Mouse (Mus musculus) adrenal gland, postnatal 4 days (tissue): ENCODE results near the gene Prune2. TPM values are rescaled to one million over a fixed set of nuclear protein-coding genes. Genes with fewer than 3 reads are reported as not detected.

Experiments used
- DNase-seq, 2 experiments: peaks; one replicate each; pipeline ENCODE4 v3.0.0; 2021 to 2022; ENCODE audit warnings: low spot score in 2 of 2, mixed read lengths in 2 of 2
- total RNA-seq, 2 experiments: library from RNA; stranded (reverse); gene quantifications; 2 replicates each; pipeline ENCODE4 v1.2.3; 2021

Prune2 gene
- total RNA-seq, 2 experiments from 2014 or later = 20.3 to 22.9 TPM

DNA sequence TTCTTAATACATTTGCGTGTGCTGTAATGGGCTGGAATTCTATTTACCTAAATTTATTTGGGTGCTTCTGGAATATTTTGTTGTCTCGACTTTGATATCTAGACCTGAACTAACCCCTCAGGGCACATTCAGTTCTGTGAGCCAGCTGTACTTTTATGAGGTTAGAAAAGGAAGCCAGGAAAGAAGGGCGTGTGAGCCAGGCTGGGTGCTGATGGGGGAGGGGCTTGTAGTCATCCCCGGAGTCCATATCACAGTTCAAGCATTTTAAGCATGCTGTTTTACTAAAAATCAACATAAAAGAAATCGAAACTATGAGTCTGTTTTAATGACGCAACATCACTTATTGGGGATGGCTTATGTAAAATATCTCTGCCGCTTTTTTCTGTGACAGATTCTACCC, 42.0 kb downstream of the Prune2 start:
- DNase-seq = no peak

DNA sequence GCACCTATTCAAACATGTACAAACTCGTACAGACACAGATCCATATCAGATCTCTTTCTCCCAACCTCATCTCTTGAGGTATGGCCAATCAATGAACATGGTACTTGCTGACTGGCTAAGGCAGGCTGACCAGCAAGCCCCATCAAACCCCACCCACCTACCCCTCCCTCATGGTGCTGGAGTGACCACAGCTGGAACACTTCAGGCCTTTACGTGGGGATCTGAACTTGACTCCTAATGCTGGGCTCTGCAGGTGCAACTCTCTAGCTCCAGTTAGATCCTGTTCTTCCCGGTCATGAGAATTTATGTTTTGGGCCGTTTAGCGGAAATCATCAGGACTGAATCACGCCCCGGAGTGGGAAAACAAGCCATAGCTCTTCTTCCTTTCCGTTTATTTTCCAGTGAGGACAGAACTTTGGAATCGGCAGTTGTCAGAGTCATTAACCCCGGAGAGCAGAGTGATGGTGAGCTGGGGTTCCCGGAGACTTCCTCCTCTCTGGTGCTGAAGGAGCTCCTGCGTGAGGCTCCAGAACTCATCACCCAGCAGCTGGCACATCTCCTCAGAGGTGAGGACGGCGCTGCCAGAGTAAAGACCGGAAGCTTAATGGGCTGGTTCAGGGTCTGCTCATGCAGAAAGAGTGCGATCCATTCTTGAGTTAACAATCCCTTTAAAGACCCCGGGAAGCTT, 50.4 kb downstream of the Prune2 start:
- DNase-seq = no peak

GRCm38 (mm10) chr19:17011261-17011995, 55.5 kb downstream of the Prune2 start:
- DNase-seq = no peak

GRCm38 (mm10) chr19:17013085-17013484, 57.2 kb downstream of the Prune2 start:
- no peak for DNase-seq

DNA sequence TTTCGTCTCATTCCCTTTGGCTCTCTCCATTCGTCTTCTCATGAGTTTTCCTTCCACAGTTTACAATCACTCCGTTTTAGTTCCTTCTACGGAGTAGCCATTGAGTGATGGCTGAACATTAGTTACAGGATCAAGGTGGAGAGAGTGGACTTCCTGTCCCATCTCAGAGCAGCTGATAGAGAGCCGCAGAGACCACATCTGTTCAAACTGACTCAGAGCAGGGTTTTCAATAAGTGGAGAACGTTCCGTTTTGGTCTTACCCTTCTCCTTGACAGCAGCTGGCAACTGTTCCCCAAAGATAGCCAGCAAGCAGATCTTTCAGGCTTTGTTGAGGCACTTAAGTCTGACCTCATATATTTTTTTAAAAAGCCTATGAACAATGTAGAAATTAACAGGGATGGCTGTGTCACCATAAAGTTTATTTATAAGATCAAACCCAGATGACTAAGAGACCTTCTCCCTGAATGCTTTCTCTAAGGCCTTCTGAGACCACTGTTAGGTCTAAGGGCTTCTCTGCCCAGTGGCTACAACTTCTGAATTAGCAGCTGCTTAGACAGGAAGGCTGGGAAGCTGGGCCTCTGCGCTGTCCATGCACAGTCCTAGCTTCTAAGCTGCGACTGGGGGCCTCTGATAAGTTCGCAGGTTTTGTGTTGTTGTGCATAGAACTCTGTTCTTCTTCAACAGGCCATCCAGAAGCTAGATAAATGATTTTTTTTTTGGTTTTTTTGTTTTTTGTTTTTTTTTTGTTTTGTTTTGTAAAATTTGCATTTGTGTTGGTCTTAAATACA, 58.6 kb downstream of the Prune2 start:
- DNase-seq = no peak

DNA sequence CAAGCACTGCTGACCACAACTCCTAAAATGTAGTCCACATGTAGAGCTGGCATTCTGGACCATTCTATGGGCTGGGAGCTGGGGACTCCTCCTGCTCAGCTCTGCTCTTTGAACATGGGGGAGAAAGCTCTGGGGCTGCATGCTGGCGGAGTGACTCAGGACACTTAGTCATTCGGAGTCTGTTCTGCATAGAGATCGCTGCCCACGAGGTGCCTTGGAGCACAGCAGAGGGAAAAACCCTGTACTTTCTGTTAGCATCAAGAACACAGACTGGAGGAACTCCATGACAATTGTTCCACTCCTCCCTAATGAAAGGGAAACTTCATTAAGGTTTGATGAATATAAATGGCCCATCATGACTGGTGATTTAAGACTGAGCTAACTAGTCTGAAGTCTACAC, 68.8 kb downstream of the Prune2 start:
- DNase-seq = no peak

DNA sequence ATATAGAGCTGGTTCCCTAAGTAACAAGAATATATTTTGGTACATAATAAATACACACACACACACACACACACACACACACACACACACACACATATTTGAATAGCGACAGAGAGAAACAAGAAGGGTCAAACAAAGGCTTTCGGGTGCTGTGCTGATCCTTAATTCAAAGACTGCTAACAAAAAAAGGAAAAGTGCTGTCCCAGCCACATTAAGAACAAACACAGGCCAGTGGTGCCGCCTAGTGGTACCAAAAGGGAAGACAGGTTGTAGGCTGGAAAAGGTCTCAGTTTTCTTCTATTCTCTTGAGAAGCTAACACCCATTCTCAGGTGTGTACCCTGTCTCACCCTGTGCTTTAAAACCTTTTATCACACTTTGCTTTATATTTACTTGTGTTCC, 74.4 kb downstream of the Prune2 start:
- DNase-seq = peak; percentile 10 to 13

DNA sequence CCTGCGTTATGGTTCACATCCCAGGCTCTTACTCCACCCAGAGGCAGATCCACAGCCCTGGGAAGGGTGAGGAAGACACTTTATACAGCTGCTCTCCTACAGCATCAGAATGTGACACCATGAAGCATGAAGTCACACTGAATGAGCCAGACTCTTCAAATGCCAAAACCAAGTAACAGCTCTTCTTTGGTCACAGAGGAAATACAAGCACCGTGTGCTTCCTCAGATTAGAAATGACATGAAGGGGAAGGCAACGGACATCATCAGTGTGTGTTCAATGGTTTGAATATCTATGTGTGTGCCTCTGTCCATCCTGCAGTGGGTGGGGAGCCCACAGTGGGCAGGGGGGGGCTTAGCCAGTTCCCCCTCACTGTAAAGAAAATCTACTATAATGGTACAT, 76.4 kb downstream of the Prune2 start:
- DNase-seq = no peak

- DNase-seq = no peak
Observed at GRCm38 (mm10) chr19:17046961-17047360, 91.0 kb downstream of the Prune2 start.

DNA sequence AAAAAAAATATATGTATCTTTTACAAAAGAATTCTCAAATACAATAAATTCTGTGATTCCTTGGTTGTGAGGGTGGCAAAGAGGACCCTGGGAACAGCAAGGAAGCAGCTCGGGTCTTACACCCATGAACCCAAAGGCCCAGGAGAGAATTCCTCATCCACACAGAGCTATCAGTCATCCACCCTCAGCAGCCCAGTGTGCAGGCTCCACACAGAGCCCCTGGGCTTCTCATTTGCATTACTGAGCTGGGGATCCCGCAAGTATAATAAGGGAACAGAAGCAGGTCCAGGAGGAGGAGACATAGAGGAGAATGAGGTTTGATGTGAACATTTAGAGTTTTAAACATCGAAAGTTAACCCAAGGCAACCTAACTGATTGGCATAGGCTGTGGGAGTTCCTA, 100.0 kb downstream of the Prune2 start:
- DNase-seq = no peak

- no peak for DNase-seq
Observed at GRCm38 (mm10) chr19:17060106-17060505, 104.2 kb downstream of the Prune2 start.

- DNase-seq = no peak
Observed at GRCm38 (mm10) chr19:17064421-17064820, 108.5 kb downstream of the Prune2 start.

DNA sequence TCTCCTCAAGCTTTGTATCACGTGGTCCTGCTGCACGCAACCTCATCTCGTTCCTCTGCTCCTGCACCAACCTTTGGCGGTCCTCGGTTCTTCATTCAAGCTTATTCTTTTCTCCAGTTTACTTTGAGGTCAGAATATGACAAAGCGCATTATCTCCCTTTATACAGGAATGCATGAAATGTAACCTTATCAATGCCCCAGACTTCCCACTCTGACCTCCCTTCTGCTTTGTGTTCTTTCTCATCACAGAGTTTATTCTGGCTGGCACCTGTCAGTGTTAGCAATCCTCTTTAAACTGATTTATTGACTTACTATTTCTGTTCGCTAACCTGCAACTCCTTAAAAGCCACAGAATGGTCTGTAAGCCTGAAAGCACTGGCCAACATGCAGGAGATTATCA, 113.1 kb downstream of the Prune2 start:
- DNase-seq = no peak

- no peak for DNase-seq
Observed at GRCm38 (mm10) chr19:17071205-17071604, 115.3 kb downstream of the Prune2 start.

DNA sequence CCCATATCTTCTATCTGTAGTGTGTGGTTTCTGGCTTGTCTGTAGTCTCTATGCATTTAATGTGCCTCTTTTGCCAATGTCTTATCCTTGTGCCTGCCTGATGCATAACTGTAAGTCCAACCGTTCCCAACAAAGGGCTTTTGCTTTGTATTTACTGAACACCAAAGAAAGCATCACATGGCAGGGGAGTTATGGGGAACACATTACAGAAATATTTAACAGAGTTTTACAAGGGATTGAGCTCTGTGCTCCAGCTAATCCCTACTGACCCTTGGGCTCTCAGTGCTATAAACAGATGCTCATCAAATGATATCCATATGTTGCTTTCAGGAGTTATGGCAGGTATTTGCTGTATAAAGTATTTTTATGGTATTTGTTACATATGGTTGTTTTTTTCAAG, 116.3 kb downstream of the Prune2 start:
- DNase-seq = no peak

DNA sequence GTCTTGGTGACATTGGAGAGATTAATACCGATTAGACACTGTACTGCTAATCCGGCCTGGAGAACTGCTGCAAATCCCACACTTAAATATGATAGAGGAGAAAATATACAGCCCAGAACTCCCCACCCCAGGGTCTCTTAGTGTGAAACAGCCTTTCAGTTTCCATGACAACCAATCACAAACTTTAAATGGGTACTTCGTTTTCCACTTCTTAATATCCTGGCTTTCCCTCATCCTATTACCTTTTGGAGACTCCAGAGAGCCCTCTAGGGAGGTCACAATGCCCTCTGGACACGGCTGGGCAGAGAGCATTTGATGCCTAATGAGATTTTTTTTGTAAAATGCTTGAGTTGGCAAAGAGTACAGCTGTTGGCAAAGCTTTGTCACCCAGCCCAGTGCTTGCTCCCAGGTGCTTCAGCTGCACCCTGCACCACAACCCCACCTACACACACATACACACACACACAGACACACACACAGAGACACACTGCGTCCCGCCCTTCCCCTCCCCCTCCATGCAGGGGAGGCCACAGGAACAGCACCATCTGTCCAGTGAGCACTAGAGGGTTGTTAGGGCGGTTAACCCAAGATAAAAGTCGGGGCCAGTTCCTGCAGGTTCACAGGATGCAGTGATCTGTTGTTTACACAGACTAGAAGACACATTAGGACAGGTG, 122.9 kb downstream of the Prune2 start:
- no peak for DNase-seq

GRCm38 (mm10) chr19:17081382-17081781, 125.5 kb downstream of the Prune2 start:
- no peak for DNase-seq

DNA sequence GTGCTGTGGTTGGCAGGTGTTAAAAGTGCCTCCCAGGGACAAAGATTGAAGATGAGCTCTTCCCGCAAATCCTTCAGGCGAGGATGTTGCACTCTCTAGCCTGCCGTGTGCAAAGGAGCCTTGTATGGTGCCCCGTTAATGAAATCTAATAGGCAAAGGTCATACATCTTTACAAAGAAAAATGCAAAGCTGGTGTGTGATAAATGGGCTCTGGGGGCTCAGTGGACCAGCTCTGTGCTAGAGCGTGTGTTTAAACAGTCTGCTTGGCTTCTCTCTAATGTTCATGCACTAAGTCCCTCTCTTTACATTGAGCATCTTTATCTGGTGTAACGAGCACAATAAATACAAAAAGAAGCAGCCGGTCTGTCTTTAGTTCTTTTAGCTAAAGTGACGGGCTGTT, 138.1 kb downstream of the Prune2 start:
- no peak for DNase-seq

GRCm38 (mm10) chr19:17096338-17096737, 140.4 kb downstream of the Prune2 start:
- no peak for DNase-seq

DNA sequence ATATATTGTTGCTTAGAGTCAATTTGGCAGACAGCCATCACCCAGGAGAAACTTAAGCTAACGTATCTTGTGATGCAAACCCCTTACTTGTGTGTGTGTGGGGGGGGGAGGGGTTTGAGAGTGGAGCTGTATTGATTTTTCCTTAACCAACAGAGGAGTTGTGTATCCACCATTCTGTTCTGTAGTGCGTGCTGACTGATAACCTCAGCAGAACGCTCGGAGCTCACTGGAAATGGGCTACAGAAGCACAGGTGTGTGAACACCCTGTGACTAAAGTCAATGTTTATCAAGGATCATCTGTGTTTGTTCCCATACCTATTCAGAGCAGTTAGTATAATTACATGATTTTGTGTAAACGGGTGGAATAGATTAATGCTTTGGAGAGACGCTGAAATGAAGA, 141.3 kb downstream of the Prune2 start:
- no peak for DNase-seq

GRCm38 (mm10) chr19:17108782-17109181, 152.9 kb downstream of the Prune2 start:
- no peak for DNase-seq
